ENCODE assay signal across 9 mouse cellular contexts in the genomic region with DNA sequence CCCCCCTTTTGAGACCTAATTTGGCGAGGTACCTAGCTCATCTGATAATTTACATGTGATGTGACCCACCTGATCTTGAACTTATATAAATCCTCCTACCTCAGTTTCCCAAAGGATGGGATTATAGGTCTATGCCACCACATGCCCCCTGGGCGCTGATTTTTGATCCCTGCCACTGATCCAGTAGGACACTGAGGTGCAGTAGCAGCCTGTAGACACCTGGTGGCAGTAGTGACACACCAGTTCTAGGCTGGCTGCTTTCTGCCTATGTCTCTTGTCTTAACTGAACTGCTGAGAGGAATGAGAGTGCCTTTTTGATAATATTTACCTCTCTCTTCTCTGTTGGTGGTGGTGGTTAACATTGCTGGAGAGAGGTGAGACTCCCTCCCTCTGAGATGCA.
A peak's percentile ranks its signal among the peaks of the same experiment; 100 is the strongest.
DNase-seq lines count a peak whose midpoint lies in the region; ATAC-seq and TF ChIP-seq lines count a peak whose summit lies in the region.
"Had no signal": no experiment of that assay in that cellular context is flagged by ENCODE, and none has a peak within 500 bp of the region (broad histone marks: within the 10 kb centered on the region; RNA-seq: fewer than 3 reads in every experiment).

No protein-coding gene starts in this region.

- no peak overlapping the region for H3K4me3 ChIP-seq in liver, embryonic 12.5 days
- no peak overlapping the region for H3K4me3 ChIP-seq in forebrain, postnatal 0 days (ENCODE audit: low read depth, low read length)
- H3K4me3 ChIP-seq in midbrain, embryonic 16.5 days (ENCODE audit: low read depth, low read length) = no peak overlapping the region
- H3K4me3 ChIP-seq: embryonic facial prominence, embryonic 12.5 days had no signal

- H3K9me3 ChIP-seq in liver, embryonic 12.5 days (replicated peaks) = no peaks in the 10 kb centered on the region
- H3K9me3 ChIP-seq in forebrain, postnatal 0 days (ENCODE audit: low read length) = no peaks in the 10 kb centered on the region
- no peaks in the 10 kb centered on the region for H3K9me3 ChIP-seq in midbrain, embryonic 16.5 days (replicated peaks; ENCODE audit: control insufficient read depth, low read length, poor library complexity, severe bottlenecking)
- H3K9me3 ChIP-seq: embryonic facial prominence, embryonic 12.5 days had no signal

- 19% methylated on average over 2 of the region's 2 CpGs for WGBS in liver, embryonic 12.5 days (ENCODE audit: insufficient replicate concordance)
- 15% methylated on average over 2 of the region's 2 CpGs for WGBS in forebrain, postnatal 0 days
- WGBS in midbrain, embryonic 16.5 days = 19% methylated on average over 2 of the region's 2 CpGs

- peak; percentile 99 for TF ChIP-seq CTCF in forebrain, postnatal 0 days (IDR thresholded peaks at IDR 0.05; ENCODE audit: low read depth)

- H3K9ac ChIP-seq in liver, embryonic 12.5 days = no peak overlapping the region
- H3K9ac ChIP-seq in forebrain, postnatal 0 days = no peak overlapping the region
- H3K9ac ChIP-seq in midbrain, embryonic 16.5 days (ENCODE audit: low read depth, low read length) = no peak overlapping the region
- H3K9ac ChIP-seq: embryonic facial prominence, embryonic 12.5 days had no signal

- no peaks in the 10 kb centered on the region for H3K36me3 ChIP-seq in liver, embryonic 12.5 days
- H3K36me3 ChIP-seq in forebrain, postnatal 0 days (ENCODE audit: insufficient read depth) = no peaks in the 10 kb centered on the region
- no peaks in the 10 kb centered on the region for H3K36me3 ChIP-seq in midbrain, embryonic 16.5 days (ENCODE audit: control insufficient read depth, insufficient read depth, low read length)
- H3K36me3 ChIP-seq: embryonic facial prominence, embryonic 12.5 days had no signal

- H3K27ac ChIP-seq in liver, embryonic 12.5 days = no peak overlapping the region
- no peak overlapping the region for H3K27ac ChIP-seq in forebrain, postnatal 0 days (ENCODE audit: low read depth, low read length)
- no peak overlapping the region for H3K27ac ChIP-seq in midbrain, embryonic 16.5 days (ENCODE audit: low read length)
- H3K27ac ChIP-seq: embryonic facial prominence, embryonic 12.5 days had no signal

- ATAC-seq in liver, embryonic 12.5 days = no peak
- ATAC-seq in forebrain, postnatal 0 days = peak; percentile 58
- ATAC-seq in midbrain, embryonic 16.5 days = 0 out of 2 replicates have a peak, but pooled peaks have one; percentile 34

- no peak overlapping the region for H3K4me2 ChIP-seq in liver, embryonic 12.5 days
- H3K4me2 ChIP-seq in forebrain, postnatal 0 days (ENCODE audit: low read depth) = no peak overlapping the region
- no peak overlapping the region for H3K4me2 ChIP-seq in midbrain, embryonic 16.5 days (ENCODE audit: low read length)
- H3K4me2 ChIP-seq: embryonic facial prominence, embryonic 12.5 days had no signal

- DNase-seq in liver = peak; percentile 53
- peak; percentile 42 for DNase-seq in cerebellum, adult 11-12 months
- peak; percentile 92 for DNase-seq in forebrain, postnatal 0 days
- peak; percentile 64 for DNase-seq in hindlimb bud, embryonic 11.5 days (ENCODE audit: extremely low spot score, low read depth, low spot score)
- peak; percentile 87 to 90 for DNase-seq in left cerebral cortex, postnatal 14 days (ENCODE audit: low spot score in 2 of 2)
- peak; percentile 45 to 80 for DNase-seq in spleen, postnatal 4 days (ENCODE audit: low spot score in 2 of 2)

- no peaks in the 10 kb centered on the region for H3K4me1 ChIP-seq in liver, embryonic 12.5 days
- H3K4me1 ChIP-seq in forebrain, postnatal 0 days (ENCODE audit: insufficient read depth) = no peaks in the 10 kb centered on the region
- peaks cover 7% of the 10 kb centered on the region; the same call in 1 of the 2 replicates for H3K4me1 ChIP-seq in midbrain, embryonic 16.5 days (ENCODE audit: control insufficient read depth, insufficient read depth, low read length)

- intact Hi-C loops in left cerebral cortex, postnatal 14 days (cut with DNase I) = loop anchor here (2.0 to 10.0 kb wide), 2 partner anchors 315 to 517 kb away; no protein-coding TSS in a partner anchor

- H3K27me3 ChIP-seq in liver, embryonic 12.5 days (replicated peaks) = no peaks in the 10 kb centered on the region
- H3K27me3 ChIP-seq in forebrain, postnatal 0 days (ENCODE audit: insufficient read depth, low read length) = no peaks in the 10 kb centered on the region
- no peaks in the 10 kb centered on the region for H3K27me3 ChIP-seq in midbrain, embryonic 16.5 days (ENCODE audit: control insufficient read depth, insufficient read depth, low read depth, low read length)
- H3K27me3 ChIP-seq: embryonic facial prominence, embryonic 12.5 days had no signal

Comparison
In these comparisons a context has a peak if more than half of its experiments do, and no peak if none do; other contexts are left out.
1. DNase-seq: peak in every context shown above with its lines; median percentile 92 in forebrain, postnatal 0 days; 88 in left cerebral cortex, postnatal 14 days; 64 in hindlimb bud, embryonic 11.5 days; 62 in spleen, postnatal 4 days; 53 in liver; 42 in cerebellum, adult 11-12 months.